Mouse (Mus musculus) ES-CJ7 (cell line): ENCODE data around the gene Dnal1.

Source experiments
- DNase-seq: peaks from one replicate; pipeline ENCODE4 v3.0.0; 2011; ENCODE audit warnings: low read depth, low spot score

Gene Dnal1

DNA sequence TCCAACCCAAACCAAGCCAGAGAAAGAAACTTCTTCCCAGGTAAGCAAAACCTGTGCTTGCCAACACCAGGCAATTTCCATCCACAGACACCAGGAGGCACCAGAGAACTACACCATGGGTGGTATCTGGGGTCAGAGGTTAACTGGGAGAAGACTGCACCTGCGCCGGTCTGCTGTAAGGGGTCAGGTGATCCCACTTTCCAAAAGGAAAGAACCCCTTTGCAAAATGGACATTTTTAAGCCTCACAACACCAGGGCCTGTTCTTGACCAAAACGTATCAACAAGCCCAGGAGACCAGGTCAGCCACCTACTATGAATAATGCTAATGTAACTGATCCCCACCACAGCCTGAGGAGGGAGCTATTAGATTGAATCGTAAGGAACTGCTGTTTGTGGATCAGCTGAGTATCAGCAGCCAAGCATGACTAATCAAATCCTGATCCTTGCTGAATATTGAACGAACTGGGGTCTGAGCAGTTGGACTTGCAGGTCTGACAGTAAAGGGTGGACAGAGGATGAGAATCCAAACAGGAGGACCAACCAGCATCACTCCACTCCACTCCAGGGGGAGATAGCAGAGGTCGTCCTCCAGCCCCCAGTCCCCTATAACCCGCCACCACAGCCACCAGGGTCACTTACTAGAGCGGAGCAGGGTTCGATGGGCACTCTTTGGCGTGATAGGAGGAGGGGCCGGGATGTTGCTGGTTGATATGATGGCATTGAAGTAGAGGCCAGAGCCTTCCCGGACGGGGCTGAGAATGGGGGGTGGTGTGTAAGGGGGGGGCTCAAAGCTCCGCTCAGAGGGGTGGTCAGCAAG, 47.7 kb downstream of the Dnal1 start:
- DNase-seq, result peak; percentile 85

DNA sequence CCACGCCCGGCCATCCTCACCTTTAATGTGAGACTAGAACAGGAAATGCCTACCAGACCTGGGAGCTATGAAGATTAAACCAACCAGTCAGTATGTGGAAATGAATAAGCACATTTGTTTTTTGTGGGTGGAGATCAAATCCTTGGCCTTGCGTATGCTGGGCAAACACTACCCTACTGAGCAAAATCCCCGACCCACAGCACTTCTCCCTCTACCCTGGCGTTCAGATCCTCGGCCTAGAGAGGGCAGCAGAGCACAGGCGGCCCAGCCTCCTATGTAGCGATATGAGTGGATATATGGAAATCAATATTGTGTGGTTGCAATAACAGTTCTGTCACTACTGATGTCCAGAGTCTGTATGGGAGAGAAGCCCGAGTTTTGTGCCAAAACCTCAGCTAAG, 49.0 kb downstream of the Dnal1 start:
- peak; percentile 65 for DNase-seq

DNA sequence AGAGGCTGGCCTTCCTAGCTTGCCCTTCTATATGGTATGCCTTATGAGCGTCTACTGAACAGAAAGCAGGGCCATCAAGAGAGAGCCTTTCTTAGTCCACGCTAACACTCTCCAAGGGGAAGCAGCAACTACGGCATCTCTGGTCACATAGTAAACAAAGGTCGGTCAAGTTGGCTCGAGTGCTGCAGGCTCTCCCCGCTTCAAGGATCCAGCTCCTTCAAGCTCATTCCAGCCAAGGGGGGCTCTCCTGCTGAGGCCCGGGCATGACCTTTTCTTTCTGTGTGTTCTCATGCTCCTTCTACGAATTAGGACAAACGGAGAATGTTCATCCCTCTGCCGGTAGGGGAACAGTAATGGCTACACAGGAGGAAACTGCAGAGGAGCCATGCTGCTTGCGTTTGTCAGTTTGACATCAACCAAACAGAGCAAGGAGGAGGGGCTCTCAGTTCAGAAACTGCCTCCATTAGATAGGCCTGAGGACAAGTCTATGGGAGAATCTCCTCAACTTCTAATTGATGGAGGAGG, 49.5 kb downstream of the Dnal1 start:
- DNase-seq, result peak; percentile 70

DNA sequence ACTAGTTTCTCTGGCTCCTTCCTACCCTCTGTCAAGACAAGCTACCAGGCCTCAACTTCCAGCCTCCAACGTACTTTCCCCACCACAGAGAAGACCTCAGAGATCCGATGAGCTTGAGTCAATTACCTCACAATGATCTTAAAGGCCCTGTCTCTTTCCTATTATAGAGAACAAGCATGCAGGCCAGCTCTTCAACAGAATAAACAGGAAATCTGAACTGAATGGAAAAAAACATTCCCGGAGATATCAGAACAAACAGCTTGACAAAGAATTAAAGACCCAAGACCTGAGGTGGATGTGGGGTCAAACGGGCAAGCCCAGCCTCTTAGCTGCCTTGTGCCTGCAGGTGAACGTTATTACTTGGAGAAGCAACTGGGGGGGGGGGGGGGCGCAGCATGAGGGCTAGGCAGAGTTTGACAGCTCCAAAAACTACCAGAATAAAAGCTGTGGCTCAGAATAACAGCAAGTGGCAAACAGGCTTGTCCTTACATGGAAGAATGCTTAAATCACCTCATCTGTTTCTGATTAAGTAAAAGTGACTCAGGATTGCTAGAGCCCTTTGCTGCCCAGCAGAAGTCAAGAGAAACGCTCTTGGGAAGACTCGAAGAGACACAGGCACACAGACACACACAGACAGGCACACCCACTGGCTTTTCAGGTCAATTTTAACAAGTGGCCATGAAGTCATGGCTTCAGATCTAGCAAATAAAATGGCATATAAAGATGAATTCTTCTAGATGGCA, 51.6 kb downstream of the Dnal1 start:
- no peak for DNase-seq

DNA sequence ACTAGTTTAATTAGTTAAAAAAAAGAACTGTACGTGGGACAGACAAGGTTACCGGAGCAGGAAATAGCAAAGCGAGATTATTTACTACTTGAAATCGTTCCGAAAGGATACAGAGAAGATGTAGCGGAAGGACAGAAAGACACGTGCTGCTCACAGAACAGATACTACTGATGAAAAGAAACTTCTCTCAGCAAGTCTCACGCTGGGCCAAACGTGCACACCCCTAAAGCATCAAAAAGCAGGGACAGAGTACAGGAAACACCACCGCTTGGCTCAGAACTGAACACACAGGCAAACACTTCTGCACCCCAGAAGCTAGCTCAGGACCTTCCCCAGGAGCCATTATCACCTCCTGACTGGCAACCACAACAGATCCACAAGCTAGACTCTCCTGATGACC, 56.4 kb downstream of the Dnal1 start:
- no peak for DNase-seq

DNA sequence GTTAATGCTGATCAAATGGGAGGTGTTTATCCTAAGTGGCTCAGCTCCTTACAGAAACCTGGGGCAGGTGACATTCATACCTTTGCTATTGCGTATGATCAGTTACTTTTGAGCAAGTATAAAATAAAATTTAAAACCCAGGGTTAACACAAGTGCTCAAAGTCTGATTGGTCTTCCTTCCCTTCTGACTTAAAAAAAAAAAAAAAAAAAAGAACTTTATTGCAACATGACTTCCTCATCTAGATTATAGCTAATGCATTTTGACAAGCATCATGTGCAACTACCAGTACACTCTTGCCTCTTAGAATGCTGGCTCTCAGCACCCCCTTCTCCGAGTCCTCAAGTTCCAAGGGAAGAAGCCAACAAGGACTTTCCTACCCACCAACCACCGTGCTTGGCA, 58.0 kb downstream of the Dnal1 start:
- no peak for DNase-seq

DNA sequence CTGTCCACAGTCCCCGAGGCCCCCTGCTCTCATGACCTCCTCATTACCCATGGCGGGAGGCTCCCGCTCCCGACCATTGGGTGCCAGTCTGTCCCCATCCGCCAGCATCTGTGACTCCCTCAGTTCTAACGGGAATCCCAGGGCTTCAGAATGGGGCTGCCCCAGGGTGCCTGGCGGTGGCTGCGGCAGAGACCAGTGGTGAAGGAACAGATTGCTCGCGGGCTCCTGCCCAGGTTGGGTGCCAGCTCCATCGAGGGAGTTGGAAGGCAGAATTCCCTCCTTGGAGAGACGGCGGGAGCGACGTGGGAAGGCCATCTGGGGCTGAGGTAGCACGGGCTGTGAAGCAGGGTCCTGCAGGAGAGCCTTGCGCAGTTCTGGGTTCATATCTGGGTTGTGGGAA, 58.7 kb downstream of the Dnal1 start:
- DNase-seq, result no peak

DNA sequence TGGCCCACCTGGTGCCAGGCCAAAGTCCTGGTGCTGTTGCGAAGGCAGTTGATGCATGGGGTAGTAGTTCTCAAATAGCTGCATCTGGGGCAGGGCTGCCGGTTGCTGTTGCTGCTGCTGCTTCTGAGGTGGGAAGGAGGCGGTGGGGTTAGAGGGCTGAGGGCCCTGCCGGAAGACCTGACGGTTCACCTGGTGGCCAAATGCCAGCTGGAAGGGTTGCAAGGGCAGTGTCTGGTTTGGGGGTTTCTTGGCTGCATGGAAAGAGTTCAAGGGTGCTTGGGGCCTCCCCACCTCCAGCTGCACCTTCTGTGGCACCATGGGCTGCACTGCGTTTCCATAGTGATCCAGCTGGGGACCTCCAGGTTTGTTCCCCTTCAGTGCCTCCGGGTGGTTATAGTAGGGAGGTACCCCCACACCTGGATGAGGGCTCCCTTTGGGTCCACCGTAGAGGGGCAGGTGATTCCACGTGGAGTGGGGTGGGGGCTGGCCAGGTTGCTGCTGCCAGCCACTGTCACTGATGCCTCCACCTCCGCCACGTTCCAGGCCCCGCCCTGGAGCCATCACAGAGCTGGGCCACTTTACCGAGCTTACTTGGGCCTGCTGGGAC, 59.2 kb downstream of the Dnal1 start:
- no peak for DNase-seq

DNA sequence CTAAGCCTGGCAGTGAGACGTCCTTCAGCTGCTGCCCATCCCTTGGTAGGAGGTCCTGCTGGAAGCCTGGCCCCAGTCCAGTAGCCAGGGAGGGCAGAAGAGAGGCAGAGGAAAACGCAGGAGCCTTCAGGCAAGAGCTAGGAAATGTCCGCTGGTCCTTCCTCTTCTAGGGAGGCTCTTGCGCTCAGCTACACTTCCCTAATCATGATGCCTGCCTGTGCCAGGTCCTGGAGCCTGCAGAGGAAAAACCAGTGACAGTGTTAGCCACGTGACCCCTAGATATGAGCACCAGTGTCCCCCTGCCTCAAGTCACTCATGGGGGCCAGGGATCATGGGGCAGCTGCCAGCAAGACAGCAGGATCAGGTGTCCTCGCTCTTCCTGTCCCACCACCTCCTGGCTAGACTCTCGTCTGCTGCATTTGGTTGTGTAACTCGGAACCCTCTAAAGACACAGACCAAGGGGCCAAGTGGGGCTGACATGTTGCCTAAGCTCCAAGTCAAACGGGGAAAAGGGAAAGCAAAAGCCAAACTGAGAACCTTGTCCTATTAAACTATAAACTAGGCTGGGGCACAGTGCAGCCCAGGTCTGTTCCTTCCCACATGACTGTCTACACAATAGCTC, 60.1 kb downstream of the Dnal1 start:
- no peak for DNase-seq

DNA sequence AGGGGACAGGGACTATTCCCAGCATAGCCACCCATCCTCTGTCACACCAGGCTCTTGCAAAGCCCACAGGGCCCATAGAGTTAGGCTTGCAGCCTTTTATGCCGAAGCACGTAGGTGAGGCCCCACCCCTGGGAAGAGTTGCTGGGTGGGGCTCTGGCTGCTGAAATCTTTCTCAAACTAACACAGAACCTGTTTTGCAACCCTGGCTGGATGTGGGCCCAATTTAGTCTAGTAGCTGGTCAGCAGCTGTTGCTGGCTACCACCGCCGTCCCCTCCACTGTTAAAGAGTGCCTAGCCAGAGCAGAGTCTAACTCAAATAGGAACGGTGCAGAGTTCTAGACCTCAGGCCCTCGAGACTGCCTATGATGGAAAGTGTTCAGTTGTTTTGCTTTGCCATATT, 60.7 kb downstream of the Dnal1 start:
- DNase-seq, result no peak

DNA sequence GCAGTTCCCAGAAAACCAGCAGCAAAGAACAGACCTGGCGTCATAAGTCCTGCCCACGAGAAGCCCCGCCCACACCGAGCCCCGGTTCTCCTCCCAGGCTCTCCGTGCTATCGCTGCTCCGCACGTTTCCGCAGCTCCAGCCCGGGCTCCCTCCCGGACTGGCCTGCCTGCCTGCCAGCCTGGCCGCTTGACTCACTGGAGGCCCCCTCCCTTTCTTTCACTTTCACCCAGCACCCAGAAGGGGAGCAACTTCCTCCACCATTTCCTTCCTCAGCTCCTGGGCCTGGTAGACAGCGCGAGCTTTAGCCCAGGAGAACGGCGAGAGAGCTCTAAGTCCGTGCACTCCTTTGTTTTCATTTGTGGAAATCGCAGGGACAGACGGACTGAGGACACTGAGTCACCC, 61.5 kb downstream of the Dnal1 start:
- peak; percentile 62 for DNase-seq

DNA sequence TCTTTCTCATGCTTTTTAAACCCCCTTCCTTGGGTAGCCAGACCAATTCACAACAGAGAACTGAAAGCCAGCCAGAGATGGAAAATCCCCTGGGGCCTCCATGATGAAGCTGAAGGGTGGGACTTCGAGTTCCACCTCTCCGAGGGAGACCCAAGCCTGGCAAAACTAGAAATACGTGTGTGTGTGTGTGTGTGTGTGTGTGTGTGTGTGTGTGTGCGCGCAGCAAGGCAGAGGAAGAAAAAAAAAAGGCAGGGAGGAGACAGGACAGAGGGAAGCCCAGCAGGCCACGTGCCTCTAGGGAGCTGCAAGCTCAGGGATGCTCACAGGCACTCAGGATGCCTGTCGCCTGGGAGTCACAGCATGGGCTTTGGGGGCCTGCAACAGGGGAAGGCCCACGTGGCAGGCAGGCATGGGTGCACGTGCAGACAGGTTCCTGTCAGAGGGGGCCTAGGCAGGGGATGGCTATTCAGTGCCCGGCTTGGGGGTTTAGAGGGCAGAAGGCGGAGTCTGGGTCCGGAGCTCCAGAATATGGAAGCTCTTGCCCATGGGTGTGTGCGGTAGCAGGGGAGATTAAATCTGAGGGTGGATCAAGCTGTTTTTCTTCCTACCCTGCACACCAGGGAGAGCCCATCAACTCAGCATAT, 62.1 kb downstream of the Dnal1 start:
- peak; percentile 35 for DNase-seq

DNA sequence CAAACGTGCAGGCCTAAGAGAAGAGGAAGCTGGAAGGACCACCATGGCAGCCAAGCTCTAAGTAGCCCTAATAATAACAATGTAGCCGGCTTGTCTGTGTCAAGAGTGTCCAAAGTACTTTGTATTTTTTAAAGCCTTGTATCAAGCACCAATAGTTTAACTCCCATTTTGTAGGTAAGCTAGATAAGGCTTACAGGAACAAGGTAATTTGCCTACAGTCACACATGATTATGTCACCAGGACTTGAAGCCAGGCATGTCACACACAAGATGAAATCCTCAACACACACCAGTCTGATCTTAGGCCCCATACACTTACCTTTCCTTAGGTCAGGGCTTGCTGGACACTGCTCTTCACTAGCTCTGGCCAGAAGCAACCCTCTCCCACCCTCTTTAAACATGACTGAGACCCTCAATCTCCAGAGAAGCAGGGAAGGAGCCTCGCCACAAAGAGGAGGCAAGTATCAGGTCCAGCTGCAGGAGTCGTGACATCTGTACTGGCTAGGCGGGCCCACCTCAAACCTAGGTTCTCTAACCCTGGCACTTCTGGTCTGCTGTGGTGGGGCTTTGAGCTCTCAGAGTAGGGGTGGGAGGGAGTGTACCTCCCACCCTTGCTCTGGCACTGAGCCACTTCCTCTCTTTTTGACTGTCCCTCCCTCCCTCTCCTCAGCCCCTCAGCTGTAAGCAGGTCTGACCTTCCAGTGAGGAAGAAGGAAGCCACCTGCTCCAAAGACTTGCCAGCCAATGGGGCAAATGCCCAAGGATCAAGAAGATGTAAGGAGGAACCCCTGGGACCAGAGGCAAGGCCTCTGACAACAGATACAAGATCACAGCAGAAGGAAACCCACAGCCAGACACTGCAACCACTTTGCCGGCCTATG, 63.0 kb downstream of the Dnal1 start:
- no peak for DNase-seq

DNA sequence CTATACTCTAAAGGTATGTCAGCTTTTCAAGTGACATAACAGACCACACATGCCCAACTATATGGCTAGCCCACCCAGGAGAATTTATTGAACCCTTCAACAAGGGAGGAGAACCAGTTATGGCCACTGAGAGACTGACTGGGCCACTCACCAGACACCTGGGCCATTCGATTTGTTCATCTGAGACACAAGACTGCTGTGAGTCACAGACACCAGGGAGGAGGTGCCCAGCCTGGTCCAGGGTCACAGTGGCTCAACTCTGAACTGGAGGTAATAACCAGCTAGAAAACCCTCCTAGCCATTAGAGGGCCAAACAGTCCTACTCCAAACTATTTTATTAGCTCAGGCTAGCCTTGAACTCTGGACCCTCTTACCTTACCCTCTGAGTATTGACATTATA, 63.9 kb downstream of the Dnal1 start:
- no peak for DNase-seq

DNA sequence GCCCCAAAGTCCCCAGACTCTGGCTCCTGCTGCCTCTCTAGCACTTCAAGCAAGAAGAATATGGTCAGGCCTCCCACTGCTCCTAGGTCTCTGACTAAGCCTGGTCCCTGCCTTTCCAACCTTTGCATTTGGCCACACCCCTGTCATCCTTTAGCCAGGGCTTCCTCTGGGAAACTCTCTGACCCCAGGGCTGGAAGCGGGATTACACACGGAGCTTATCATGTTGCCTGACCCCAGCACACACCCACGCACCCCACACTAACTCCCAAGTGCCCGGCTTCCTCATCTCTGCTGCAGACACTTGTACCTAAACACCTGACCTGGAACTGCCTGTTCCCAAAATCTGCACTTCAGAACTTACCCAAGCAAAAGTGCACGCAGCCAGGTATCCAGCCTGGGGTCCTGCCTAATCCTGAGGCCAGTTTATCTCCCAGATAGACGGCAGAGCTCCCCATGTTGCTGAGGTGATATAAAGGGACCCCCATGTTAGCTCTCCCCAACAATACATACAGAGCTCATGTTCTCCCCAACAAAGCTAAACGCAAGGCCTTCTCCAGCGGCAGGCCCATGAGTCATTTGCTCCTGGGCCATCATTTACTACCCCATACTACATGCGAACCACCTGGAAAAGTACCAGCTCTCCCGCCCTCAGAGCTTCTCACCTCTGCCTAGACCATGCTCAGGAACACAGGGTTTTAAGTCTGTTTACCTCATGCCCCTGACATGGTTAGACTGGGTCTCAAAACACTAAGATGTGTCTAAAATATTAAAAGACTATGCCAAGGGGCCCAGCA, 64.7 kb downstream of the Dnal1 start:
- DNase-seq, result no peak

DNA sequence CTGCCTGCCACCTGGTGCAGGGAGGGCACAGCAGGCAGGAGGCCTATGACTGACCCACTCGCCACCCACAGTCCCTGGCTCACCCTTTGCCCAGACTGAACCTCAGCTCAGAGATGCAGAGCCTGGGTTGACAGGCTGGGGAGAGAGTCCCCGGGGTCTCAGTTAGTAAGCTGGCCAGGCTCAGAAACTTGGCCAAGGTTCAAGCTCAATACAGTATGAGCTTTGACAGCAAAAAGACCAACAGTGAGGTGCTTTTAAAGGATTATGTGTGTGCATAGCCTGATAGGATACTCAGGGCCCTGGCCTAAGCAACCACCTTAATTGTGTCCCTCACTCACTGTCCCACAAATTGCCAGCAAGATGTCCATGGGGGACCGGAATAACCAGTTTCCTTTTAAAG, 65.9 kb downstream of the Dnal1 start:
- no peak for DNase-seq

DNA sequence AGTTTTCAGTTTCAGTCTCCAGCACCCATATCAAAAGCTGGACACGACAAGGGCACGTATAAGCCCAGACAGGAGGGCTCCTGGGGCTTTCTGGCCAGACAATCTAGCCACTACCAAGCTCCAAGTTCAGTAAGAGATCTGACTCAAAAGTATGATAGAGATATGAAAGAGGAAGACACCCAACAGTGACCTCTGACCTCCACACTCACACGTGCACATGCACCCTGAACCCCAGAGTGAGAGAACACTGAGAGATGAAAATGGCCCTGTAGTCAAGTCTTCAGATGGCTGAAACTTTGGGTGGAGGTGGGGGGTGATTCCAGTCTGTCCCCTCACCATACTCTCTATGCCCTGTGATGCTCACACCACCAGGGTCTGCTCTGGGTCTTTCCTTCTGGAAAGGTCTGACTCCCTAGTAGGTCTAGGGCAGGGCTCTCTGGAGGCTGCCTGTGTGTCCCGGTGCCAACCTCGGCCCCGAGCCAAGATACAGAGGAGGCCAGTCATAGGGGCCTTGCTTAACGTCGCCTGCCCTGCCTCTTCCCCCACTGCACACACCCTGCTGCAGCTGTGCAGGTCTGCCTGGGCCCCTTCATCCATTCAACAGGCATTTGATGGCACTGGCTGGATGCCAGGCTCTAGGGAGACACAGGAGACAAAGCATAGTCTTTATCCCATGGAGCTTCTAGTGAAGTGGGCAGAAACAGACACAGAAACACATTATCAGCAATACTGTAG, 66.7 kb downstream of the Dnal1 start:
- DNase-seq, result no peak

DNA sequence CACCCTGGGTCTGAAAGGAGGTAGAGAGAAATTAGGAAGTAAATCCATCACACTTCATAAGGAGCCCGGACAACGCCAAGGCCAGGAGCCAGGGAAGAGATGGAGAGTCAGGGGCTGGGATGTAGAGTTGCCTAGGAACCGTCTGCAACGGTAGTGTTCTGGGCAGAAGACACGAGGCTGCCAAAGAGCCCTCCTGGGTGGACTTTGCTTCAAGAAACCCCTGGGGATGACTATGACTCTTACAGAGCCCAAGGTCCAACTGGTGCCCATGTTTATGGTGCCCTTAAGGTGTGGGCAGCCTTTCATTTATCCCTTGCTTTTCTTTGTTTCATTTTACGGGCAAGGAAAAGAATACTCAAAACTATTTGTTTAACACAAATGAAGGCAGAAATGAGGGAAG, 67.8 kb downstream of the Dnal1 start:
- DNase-seq, result no peak

DNA sequence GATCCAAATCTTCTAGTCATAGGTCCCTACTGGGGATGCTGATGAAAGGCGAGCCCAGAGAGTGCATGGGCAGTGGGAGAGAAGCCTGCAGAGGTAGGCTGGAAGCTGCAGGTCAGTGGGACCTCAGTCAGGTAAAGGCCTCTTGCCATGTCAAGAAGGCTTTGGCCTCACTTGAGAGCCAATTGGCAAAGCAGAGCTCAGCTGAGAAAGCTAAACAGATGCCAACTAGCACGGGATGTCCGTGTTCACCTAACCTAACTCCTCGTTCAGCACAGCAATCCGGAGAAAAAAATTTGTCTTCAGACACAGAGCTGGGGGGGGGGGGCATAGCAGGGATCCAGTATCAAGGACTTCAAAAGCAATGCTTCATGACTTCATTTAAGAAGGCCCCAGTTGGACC, 70.8 kb downstream of the Dnal1 start:
- DNase-seq, result no peak
